Mouse (Mus musculus): Measurements from ENCODE around the gene Methig1. TPM values are rescaled to one million over a fixed set of nuclear protein-coding genes. Genes with fewer than 3 reads are reported as not detected.
A peak's percentile ranks its signal among the peaks of the same experiment; 100 is the strongest.
"Not testable (repeated sequence)": the region's sequence is repeated elsewhere in the genome, so short reads cannot be mapped to it uniquely, and the experiment has no call there.

Methig1 gene
- total RNA-seq, 2 experiments from 2014 or later = not detected

- TF ChIP-seq CTCF (IDR thresholded peaks at IDR 0.05) = no peak
- intact Hi-C loops (cut with DNase I) = no loop called here
- Histone ChIP-seq H3K4me3 (no peak overlapping the region), H3K27ac (no peak overlapping the region; the same call in 1 of the 2 replicates)
- DNase-seq = peak; percentile 48
Measured at GRCm38 (mm10) chr15:100410918-100411672, 58.1 kb downstream of the Methig1 start.

- intact Hi-C loops (cut with DNase I) = no loop called here
- TF ChIP-seq CTCF (IDR thresholded peaks at IDR 0.05) = no peak
- Histone ChIP-seq H3K4me3 (no peak overlapping the region), H3K27ac (peak overlapping the region; percentile 35; the same call in 1 of the 2 replicates)
- no peak for DNase-seq
Measured at GRCm38 (mm10) chr15:100411731-100412130, 58.8 kb downstream of the Methig1 start.

GRCm38 (mm10) chr15:100413306-100413705 lies 60.4 kb downstream of the Methig1 start:
- no peak for TF ChIP-seq CTCF (IDR thresholded peaks at IDR 0.05)
- no peak overlapping the region for H3K4me3 ChIP-seq
- H3K27ac ChIP-seq = peak overlapping the region; percentile 63
- no peak for DNase-seq
- intact Hi-C loops (cut with DNase I) = no loop called here

- no peak for TF ChIP-seq CTCF (IDR thresholded peaks at IDR 0.05)
- no peak overlapping the region; the same call in 1 of the 2 replicates for H3K4me3 ChIP-seq
- peak overlapping the region; percentile 83 for H3K27ac ChIP-seq
- intact Hi-C loops (cut with DNase I) = no loop called here
- peak; percentile 76 for DNase-seq
Measured at GRCm38 (mm10) chr15:100414011-100414410, 61.1 kb downstream of the Methig1 start.

- intact Hi-C loops (cut with DNase I) = no loop called here
- Histone ChIP-seq H3K4me3 (no peak overlapping the region), H3K27ac (peak overlapping the region; percentile 83)
- no peak for DNase-seq
- TF ChIP-seq CTCF (IDR thresholded peaks at IDR 0.05) = no peak
Measured at GRCm38 (mm10) chr15:100414942-100415341, 62.0 kb downstream of the Methig1 start.

DNA sequence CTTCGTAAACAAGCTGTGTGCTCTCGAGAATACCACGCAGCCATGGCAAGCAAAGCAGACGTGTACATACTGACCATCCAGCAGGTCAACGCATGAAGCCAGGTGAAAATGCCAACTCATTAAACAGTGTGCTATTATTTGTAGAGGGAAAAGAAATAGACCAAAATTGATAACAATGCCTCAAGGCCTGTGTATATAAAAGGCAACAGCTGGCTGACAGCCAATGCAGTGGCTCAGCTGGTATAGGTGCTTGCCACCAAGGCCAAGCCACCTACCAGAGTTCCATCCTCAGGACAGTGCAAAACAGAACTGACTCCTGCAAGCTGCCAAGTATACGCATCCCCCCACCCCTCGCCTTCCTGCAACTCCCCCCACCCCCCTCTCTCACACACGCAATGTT lies 62.7 kb downstream of the Methig1 start:
- H3K4me3 ChIP-seq = no peak overlapping the region
- DNase-seq = no peak
- intact Hi-C loops (cut with DNase I) = no loop called here
- TF ChIP-seq CTCF (IDR thresholded peaks at IDR 0.05) = no peak
- H3K27ac ChIP-seq = peak overlapping the region; percentile 83; the same call in 1 of the 2 replicates

DNA sequence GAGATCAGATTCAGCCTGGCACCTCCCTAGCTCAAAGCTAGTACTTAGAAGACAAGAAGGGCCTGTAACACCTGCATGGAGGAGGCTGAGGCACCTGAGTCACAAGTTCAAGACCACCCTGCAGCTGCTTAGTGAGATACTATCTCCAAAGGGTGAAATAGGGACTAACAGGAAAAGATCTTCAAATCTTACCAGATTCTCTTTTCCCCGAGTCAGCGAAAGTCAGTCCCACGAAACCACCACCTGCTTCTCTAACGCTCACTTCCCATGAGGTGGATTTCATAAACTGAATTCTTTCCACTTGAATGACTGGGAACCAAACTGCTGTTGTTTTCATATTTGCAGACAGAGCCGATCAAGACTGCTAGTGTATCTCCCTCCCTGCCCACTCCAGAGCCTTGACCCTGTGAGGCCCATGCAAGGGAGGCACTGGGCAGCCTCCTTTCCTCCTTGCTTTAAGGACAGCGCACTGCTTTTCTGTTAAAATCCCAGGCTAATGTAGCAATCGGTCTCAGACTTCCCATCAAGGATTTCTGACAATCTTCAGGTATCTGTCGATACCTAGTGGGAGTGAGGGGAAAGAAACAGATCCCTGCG lies 65.0 kb downstream of the Methig1 start:
- TF ChIP-seq CTCF (IDR thresholded peaks at IDR 0.05) = no peak
- Histone ChIP-seq H3K27ac (peak overlapping the region; percentile 58; the same call in 1 of the 2 replicates), H3K4me3 (no peak overlapping the region)
- intact Hi-C loops (cut with DNase I) = no loop called here
- no peak for DNase-seq

GRCm38 (mm10) chr15:100419311-100419710 lies 66.4 kb downstream of the Methig1 start:
- H3K27ac ChIP-seq = peak overlapping the region; percentile 78
- DNase-seq = peak; percentile 70
- H3K4me3 ChIP-seq = peak overlapping the region; percentile 39
- TF ChIP-seq CTCF (IDR thresholded peaks at IDR 0.05) = no peak
- intact Hi-C loops (cut with DNase I) = no loop called here

DNA sequence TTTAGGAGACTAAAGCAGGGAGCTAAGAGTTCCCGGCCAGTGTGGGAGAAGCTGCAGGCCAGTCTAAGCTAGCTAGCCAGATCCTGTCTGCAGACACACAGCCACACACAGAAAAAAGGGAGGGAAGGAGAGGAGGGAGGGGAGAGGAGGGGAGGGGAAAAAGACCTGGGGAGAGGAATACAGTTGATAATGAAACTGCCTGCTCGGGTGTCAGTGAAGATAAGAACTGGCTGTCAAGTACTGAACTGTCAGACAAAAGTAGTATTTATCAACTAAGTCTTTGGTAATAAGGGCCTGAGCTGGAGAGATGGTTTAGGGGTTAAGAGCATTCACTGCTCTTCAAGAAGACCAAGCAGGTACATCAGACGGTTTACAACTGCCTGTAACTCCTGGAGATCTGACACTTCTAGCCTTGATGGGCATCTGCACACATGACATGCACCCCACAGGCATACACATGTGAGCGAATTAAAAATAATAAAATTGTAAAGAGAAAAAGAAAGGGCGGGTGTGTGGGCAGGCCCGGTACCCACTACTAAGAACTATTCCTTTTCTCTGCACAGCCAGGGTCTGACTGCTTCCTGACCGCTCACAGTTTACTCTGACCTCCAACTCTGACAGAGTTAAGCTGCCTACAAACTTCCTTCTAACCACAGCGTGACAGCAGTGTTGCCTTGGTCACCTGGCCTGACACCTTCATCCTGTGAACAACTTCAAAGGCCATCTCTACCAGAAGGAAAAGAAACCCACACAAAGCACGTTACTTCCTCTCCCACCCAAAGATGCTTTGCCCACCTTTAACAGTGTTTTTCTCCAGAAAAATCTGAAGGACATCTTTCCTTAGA lies 67.2 kb downstream of the Methig1 start:
- peak overlapping the region; percentile 39 for H3K4me3 ChIP-seq
- H3K27ac ChIP-seq = peak overlapping the region; percentile 78
- DNase-seq = no peak
- no peak for TF ChIP-seq CTCF (IDR thresholded peaks at IDR 0.05)
- intact Hi-C loops (cut with DNase I) = loop anchor here (5.0 kb wide), 1 partner anchor 37 kb away; no protein-coding TSS in a partner anchor

GRCm38 (mm10) chr15:100421059-100421757 lies 68.3 kb downstream of the Methig1 start:
- H3K27ac ChIP-seq = peak overlapping the region; percentile 78
- no peak for DNase-seq
- H3K4me3 ChIP-seq = peak overlapping the region; percentile 96
- TF ChIP-seq CTCF (IDR thresholded peaks at IDR 0.05) = no peak
- intact Hi-C loops (cut with DNase I) = loop anchor here (5.0 kb wide), 1 partner anchor 36 kb away; no protein-coding TSS in a partner anchor

- DNase-seq = not testable (repeated sequence)
- intact Hi-C loops (cut with DNase I) = loop anchor here (5.0 kb wide), 1 partner anchor 36 kb away; no protein-coding TSS in a partner anchor
- peak within 1 kb of the TSS; percentile 93 for H3K27ac ChIP-seq
- peak within 1 kb of the TSS; percentile 96 for H3K4me3 ChIP-seq
Measured at GRCm38 (mm10) chr15:100421758-100422197, 68.8 kb downstream of the Methig1 start, which contains the start of gene Gm5475. Gene Gm5475, plus strand, starts transcription at chr15:100422147.

- intact Hi-C loops (cut with DNase I) = loop anchor here (5.0 kb wide), 1 partner anchor 35 kb away; no protein-coding TSS in a partner anchor
- Histone ChIP-seq H3K27ac (peak overlapping the region; percentile 93), H3K4me3 (peak overlapping the region; percentile 96)
- DNase-seq = peak; percentile 68
- no peak for TF ChIP-seq CTCF (IDR thresholded peaks at IDR 0.05)
Measured at GRCm38 (mm10) chr15:100422476-100422875, 69.5 kb downstream of the Methig1 start.

Measured in gastrocnemius, adult 2 months (tissue).